Mouse (Mus musculus) hindbrain, embryonic 14.5 days (tissue): Measurements from ENCODE around the gene Klhl35. TPM values are rescaled to one million over a fixed set of nuclear protein-coding genes. Genes with fewer than 3 reads are reported as not detected.

Source experiments
- ATAC-seq: fragments of 200-750 bp; cut with Nextera tagmentation; 2 replicates; pipeline ENCODE4 v1.8.0; 2017; ENCODE audit warnings: moderate number of reproducible peaks, mild to moderate bottlenecking, moderate TSS enrichment, moderate library complexity; ENCODE audit not compliant: low FRiP score
- DNase-seq: peaks from one replicate; pipeline ENCODE4 v3.0.0-alpha.2; 2015; ENCODE audit warnings: low spot score
- H3K27ac ChIP-seq: fragments of 300-500 bp; sonication (generic); 2 replicates; pipeline ENCODE4 v1.5.1; 2014; ENCODE audit warnings: mild to moderate bottlenecking, moderate library complexity
- H3K27me3 ChIP-seq: fragments of 300-500 bp; sonication (generic); 2 replicates; pipeline ENCODE4 v1.6.1; 2014; ENCODE audit warnings: mild to moderate bottlenecking, low read length, mixed read lengths; ENCODE audit not compliant: control insufficient read depth, insufficient read depth
- H3K36me3 ChIP-seq: fragments of 300-500 bp; sonication (generic); replicated peaks from 2 replicates; pipeline ENCODE4 v1.6.1; 2014; ENCODE audit not compliant: control insufficient read depth, insufficient read depth
- H3K4me1 ChIP-seq: fragments of 300-500 bp; sonication (generic); replicated peaks from 2 replicates; pipeline ENCODE4 v1.6.1; 2014; ENCODE audit warnings: antibody characterized with exemption, low read length, mixed read lengths; ENCODE audit not compliant: control insufficient read depth, insufficient read depth
- H3K4me2 ChIP-seq: fragments of 300-500 bp; sonication (generic); replicated peaks from 2 replicates; pipeline ENCODE4 v1.6.1; 2014; ENCODE audit warnings: mild to moderate bottlenecking, moderate library complexity
- H3K4me3 ChIP-seq: fragments of 300-500 bp; sonication (generic); replicated peaks from 2 replicates; pipeline ENCODE4 v1.5.1; 2014; ENCODE audit warnings: mild to moderate bottlenecking, low read length
- H3K9ac ChIP-seq: fragments of 300-500 bp; sonication (generic); 2 replicates; pipeline ENCODE4 v1.6.1; 2014
- H3K9me3 ChIP-seq: fragments of 300-500 bp; sonication (generic); 2 replicates; pipeline ENCODE4 v1.6.1; 2016; ENCODE audit warnings: low read length; ENCODE audit not compliant: control insufficient read depth
- WGBS: fragments of 180-500 bp; shearing (Covaris S2); extraction: QIAGEN DNeasy Blood & Tissue Kit; methylation state at CpG from one replicate; pipeline ENCODE4 v1.1.7; 2014; 5-methylcytosine and 5-hydroxymethylcytosine counted together
- polyA plus RNA-seq: library from polyadenylated mRNA; unstranded; fragments of >200 nt; fragmentation: Nextera tagmentation; extraction: Ambion mirVana; gene quantifications from 2 replicates; pipeline ENCODE4 v1.2.1, GENCODE M21; 2014

Gene Klhl35
- polyA plus RNA-seq, 1 experiment from 2014 or later = 4.1 TPM

DNA sequence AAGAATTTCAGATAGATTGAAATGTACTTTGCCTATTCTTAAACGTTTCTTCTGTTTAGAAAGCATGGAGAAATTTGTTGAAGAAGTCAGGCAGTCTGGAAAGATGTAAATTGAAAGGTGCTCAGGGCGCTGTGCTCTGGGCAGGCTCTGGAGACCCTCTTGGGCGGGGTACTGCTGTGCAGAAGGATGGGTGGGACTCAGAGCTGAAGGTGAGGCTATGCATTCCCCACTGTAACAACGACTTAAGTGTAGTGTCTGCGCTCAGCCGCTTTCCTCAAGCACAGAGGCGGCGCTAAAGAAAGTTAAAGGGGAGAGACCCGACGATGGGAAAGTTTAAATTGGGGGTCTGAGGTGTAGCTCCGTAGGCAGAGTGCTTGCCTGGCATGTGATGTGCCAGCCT lies 35.6 kb upstream of the Klhl35 start:
- DNase-seq (no peak), ATAC-seq (no peak)
- H3K4me2 ChIP-seq = no peak overlapping the region
- no peaks in the 10 kb centered on the region for H3K9me3 ChIP-seq
- 71% methylated on average over 11 of the region's 11 CpGs for WGBS
- H3K27me3 ChIP-seq = no peaks in the 10 kb centered on the region
- peaks cover 3% of the 10 kb centered on the region; the same call in 1 of the 2 replicates for H3K36me3 ChIP-seq
- H3K4me1 ChIP-seq = peaks cover 11% of the 10 kb centered on the region
- H3K4me3 ChIP-seq = no peak overlapping the region
- peak overlapping the region; percentile 33; the same call in 1 of the 2 replicates for H3K27ac ChIP-seq
- no peak overlapping the region for H3K9ac ChIP-seq

DNA sequence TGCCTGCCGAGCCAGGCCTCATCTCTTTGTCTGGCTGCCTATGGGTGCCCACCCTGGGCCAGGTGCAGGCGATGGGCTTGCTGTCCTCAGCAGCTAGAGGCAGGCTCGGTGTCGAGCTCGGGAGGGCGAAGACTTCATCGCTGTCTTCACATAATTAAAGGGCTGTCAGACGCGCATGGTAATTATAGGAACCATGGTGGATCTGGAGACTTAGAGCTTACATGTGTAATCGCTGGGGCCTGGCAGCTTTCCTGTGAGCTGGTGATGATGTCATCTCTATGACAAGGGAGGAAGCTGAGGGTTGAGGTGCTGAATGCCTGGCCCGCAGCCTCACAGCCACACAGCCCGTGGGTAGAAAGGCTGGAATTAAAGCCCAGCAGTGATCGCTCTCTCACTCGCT lies 33.6 kb upstream of the Klhl35 start:
- peak overlapping the region; percentile 70 for H3K27ac ChIP-seq
- no peak for DNase-seq

DNA sequence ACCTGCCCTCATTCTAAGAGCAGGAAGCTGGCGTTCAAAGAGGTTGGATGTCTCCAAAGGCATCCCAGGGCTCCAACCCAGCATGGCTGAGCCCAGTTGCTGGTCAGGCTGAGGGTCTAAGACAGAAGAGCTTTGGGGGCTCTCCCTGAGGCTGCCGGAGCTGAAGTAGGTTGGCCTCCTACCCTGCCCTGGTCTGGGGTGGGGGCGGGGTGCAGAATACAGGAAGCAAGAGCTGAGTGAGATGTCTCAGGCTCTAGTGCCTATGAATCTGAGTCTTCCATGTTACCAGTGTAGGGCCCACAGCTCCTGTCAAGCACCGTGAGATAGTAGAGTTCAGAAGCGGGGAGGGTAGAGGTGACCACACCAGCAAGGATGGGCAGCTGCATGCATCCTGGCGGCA lies 32.9 kb upstream of the Klhl35 start:
- Histone ChIP-seq H3K9me3 (no peaks in the 10 kb centered on the region), H3K27ac (peak overlapping the region; percentile 70; the same call in 1 of the 2 replicates), H3K4me3 (no peak overlapping the region), H3K9ac (no peak overlapping the region), H3K27me3 (no peaks in the 10 kb centered on the region), H3K36me3 (0 out of 2 replicates have a peak, but pooled peaks cover 2% of the 10 kb centered on the region), H3K4me2 (no peak overlapping the region), H3K4me1 (peaks cover 8% of the 10 kb centered on the region)
- 93% methylated on average over 6 of the region's 6 CpGs for WGBS
- DNase-seq = no peak
- ATAC-seq = no peak

More for the DNA sequence above, 33.6 kb upstream of the Klhl35 start:
- Histone ChIP-seq H3K36me3 (0 out of 2 replicates have a peak, but pooled peaks cover 3% of the 10 kb centered on the region), H3K9me3 (no peaks in the 10 kb centered on the region), H3K4me3 (no peak overlapping the region), H3K4me2 (no peak overlapping the region), H3K4me1 (peaks cover 8% of the 10 kb centered on the region), H3K27me3 (no peaks in the 10 kb centered on the region), H3K9ac (0 out of 2 replicates have a peak overlapping the region, but pooled peaks have one; percentile 20)
- ATAC-seq = 0 out of 2 replicates have a peak, but pooled peaks have one; percentile 15
- WGBS = 48% methylated on average over 14 of the region's 14 CpGs

DNA sequence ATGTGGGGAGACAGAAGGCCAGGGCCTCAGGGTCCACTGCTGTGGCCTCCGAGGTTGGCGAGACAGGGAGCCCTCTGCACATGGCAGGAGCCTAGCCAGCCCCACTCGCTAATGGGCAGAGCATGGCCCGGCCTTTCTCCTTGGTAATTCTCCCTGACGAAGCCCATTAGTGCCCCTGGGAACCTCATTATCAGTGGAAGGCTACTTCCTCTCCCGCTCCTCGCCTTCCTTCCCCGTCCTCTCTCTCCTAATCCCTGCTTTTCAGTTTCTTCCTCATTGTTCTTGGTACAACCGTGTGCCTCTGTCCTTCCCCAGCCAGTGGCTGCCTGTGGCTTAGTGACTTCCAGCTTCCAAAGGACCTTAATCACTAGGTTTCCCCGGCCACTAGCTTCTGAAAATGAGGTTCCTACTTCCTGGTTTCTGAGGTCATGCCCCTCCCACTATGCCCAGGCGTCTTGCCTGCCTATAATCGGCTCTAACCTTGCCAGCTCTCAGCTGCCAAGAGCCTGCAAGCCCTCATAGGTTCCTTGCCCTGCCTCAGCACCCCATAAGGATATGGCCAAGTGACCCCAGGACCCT lies 31.0 kb upstream of the Klhl35 start:
- Histone ChIP-seq H3K27ac (no peak overlapping the region), H3K4me3 (no peak overlapping the region), H3K4me2 (no peak overlapping the region), H3K9ac (no peak overlapping the region), H3K9me3 (no peaks in the 10 kb centered on the region), H3K27me3 (no peaks in the 10 kb centered on the region), H3K4me1 (peaks cover 8% of the 10 kb centered on the region), H3K36me3 (peaks cover 7% of the 10 kb centered on the region; the same call in 1 of the 2 replicates)
- 44% methylated on average over 12 of the region's 12 CpGs for WGBS
- no peak for ATAC-seq
- DNase-seq = no peak

DNA sequence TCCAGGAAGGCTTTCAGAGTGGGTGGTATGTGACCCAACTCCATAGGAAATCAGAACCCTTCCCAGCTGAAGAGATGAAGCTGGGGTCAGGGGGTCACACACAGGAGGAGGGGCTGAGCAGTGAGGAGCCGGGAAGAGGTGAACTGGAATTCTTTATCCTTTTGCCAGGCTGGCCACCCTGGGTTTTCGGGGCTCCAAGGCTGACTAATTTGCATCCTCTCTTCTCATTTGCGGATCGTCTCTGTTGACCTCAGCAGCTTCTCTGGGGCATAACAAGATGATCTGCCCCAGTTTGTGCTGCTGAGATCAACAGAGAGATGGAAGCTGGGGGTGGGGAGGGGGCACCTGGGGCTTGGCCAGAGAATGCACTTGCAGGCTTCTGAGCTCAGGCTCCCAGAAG lies 29.3 kb upstream of the Klhl35 start:
- Histone ChIP-seq H3K4me1 (peaks cover 11% of the 10 kb centered on the region), H3K9ac (no peak overlapping the region), H3K36me3 (peaks cover 10% of the 10 kb centered on the region), H3K27me3 (no peaks in the 10 kb centered on the region), H3K27ac (no peak overlapping the region), H3K4me3 (no peak overlapping the region), H3K9me3 (no peaks in the 10 kb centered on the region), H3K4me2 (no peak overlapping the region)
- WGBS = 7% methylated on average over 4 of the region's 4 CpGs
- DNase-seq (no peak), ATAC-seq (no peak)

DNA sequence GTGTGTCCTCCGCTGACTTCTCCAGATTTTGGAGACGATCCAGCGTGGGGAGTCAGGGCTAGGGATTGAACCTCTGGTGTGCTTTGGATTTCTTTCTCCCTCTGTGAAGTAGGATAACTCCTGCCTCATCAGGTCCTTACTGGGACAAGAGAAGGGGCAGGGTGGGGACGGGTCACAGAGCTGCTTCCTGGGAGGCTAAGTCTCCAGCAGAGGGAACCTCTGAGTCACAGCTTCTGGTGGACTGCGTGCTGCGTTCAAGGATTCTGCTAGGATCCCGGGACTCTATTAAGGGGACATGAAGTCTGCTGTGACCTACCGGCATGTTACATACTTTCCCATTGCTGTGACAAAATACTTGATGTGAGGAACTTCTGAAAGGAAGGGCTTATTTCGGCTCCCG lies 26.9 kb upstream of the Klhl35 start:
- Histone ChIP-seq H3K9ac (no peak overlapping the region), H3K36me3 (peaks cover 22% of the 10 kb centered on the region), H3K4me2 (no peak overlapping the region), H3K9me3 (no peaks in the 10 kb centered on the region), H3K27ac (no peak overlapping the region), H3K4me3 (no peak overlapping the region), H3K4me1 (peaks cover 6% of the 10 kb centered on the region), H3K27me3 (no peaks in the 10 kb centered on the region)
- WGBS = 67% methylated on average over 10 of the region's 10 CpGs
- ATAC-seq (no peak), DNase-seq (no peak)

DNA sequence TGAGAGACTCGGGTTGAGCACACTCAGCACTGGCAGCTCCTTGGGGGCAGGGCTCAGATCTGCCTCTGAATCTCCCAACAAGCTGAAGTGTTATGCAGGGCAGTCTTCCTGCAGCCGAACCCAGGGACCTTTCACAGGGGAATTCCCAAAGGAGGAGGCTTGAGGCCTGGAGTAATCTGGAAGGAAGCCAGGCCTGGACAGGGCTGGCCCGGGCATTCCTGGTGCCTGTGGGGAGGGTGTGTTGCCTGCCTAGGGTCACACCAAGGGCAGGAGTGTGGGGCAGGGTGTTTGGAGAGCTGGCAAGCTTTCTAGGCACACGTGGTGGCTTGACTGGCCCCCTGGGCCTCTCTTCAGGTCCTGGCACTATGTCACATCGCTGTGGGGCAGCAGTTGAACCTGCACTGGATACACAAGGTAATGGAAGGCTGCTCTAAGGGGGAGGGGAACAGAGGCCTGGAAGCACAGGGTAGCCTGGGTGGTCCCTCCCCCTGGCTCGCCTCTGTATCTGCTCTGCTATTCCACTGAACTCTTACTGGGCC lies 24.2 kb upstream of the Klhl35 start:
- ATAC-seq (0 out of 2 replicates have a peak, but pooled peaks have one; percentile 17), DNase-seq (no peak)
- Histone ChIP-seq H3K36me3 (peaks cover 22% of the 10 kb centered on the region), H3K27me3 (no peaks in the 10 kb centered on the region), H3K9ac (0 out of 2 replicates have a peak overlapping the region, but pooled peaks have one; percentile 3), H3K4me1 (peaks cover 6% of the 10 kb centered on the region), H3K4me3 (no peak overlapping the region), H3K4me2 (no peak overlapping the region), H3K9me3 (no peaks in the 10 kb centered on the region), H3K27ac (no peak overlapping the region)
- WGBS = 23% methylated on average over 6 of the region's 6 CpGs

DNA sequence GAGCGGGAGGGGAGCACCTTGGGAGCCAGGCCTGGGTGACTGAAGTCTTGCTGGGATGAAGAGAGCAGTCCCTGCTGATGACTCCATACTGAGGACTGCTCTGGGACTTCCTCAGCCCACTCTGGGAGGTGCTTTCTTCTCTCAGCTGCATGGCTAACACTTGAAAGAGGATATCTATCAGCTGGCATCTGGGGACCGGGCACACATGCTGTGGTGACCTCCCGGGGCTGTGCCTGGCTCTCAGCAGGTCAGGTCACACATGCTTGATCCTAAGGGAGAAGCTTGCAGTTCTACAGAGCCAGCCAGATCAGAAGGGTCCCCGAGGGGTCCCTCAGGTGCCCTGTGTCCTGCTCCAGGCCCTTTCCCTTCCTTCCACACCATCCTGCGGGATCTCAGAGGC lies 22.6 kb upstream of the Klhl35 start:
- DNase-seq = no peak
- no peak overlapping the region for H3K9ac ChIP-seq
- peaks cover 6% of the 10 kb centered on the region for H3K4me1 ChIP-seq
- no peak overlapping the region for H3K27ac ChIP-seq
- H3K27me3 ChIP-seq = no peaks in the 10 kb centered on the region
- no peak for ATAC-seq
- no peaks in the 10 kb centered on the region for H3K9me3 ChIP-seq
- no peak overlapping the region for H3K4me3 ChIP-seq
- WGBS = 58% methylated on average over 5 of the region's 5 CpGs
- no peak overlapping the region for H3K4me2 ChIP-seq
- peaks cover 22% of the 10 kb centered on the region for H3K36me3 ChIP-seq

DNA sequence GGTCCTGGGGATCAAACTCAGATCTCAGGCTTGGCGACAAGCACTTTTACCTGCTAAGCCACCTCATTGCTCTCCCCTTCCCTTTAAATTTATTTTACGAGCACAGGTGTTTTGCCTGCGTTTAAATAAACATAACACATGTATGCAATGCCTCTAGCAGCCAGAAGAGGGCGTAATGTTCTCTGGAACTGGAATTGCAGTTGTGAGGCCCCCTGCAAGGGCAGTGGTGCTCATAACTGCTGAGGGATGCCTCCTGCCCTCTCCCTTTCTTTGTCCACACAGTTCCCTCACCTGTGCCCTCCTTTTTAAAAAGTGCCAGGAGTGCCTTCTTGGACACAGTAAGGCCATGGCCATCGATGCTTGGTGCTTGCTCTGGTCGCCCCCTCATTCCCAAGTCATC lies 21.8 kb upstream of the Klhl35 start:
- Histone ChIP-seq H3K9ac (no peak overlapping the region), H3K4me2 (no peak overlapping the region), H3K4me3 (no peak overlapping the region), H3K27ac (no peak overlapping the region), H3K4me1 (peaks cover 6% of the 10 kb centered on the region), H3K9me3 (no peaks in the 10 kb centered on the region), H3K36me3 (peaks cover 16% of the 10 kb centered on the region), H3K27me3 (no peaks in the 10 kb centered on the region)
- no peak for ATAC-seq
- WGBS = 70% methylated on average over 6 of the region's 6 CpGs
- DNase-seq = no peak
